Mouse (Mus musculus): ENCODE data around the gene Riox1. TPM values are rescaled to one million over a fixed set of nuclear protein-coding genes. Genes with fewer than 3 reads are reported as not detected.
A peak's percentile ranks its signal among the peaks of the same experiment; 100 is the strongest.
"Not testable (repeated sequence)": the region's sequence is repeated elsewhere in the genome, so short reads cannot be mapped to it uniquely, and the experiment has no call there.

Gene Riox1
- polyA plus RNA-seq, 1 experiment from 2014 or later: 9.3 TPM

DNA sequence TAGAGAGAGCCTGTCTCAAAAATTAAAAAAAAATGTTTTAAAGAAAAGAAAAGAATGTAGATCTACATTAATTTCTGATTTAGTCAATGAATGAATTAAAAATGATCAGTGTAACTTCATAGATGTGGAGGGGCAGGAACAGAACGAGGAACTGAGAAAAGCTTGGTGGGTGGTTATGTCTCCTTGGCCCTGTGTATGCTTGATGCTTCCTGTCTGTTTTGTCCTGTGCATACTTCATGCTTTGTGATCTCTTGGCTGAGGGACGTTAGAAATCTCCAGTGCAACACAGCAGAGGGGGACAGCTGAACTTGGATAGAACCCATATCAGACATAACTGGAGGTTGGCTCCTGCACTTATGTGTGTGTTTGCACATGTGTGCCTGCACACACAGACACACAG is 46.8 kb downstream of the Riox1 start:
- Histone ChIP-seq H3K9me3 (ENCODE audit: control insufficient read depth, low read length) (no peaks in the 10 kb centered on the region), H3K36me3 (ENCODE audit: control insufficient read depth, insufficient read depth) (no peaks in the 10 kb centered on the region), H3K4me2 (ENCODE audit: low read length) (no peak overlapping the region), H3K27me3 (replicated peaks; ENCODE audit: control insufficient read depth, insufficient read depth, low read length) (no peaks in the 10 kb centered on the region), H3K27ac (ENCODE audit: low read length) (no peak overlapping the region), H3K4me1 (replicated peaks; ENCODE audit: control insufficient read depth, insufficient read depth, low read length) (0 out of 2 replicates have a peak, but pooled peaks cover 3% of the 10 kb centered on the region), H3K9ac (replicated peaks; ENCODE audit: low read depth, low read length) (no peak overlapping the region), H3K4me3 (replicated peaks; ENCODE audit: low read length) (no peak overlapping the region)
- ATAC-seq: no peak
- WGBS: 62% methylated on average over 2 of the region's 2 CpGs

DNA sequence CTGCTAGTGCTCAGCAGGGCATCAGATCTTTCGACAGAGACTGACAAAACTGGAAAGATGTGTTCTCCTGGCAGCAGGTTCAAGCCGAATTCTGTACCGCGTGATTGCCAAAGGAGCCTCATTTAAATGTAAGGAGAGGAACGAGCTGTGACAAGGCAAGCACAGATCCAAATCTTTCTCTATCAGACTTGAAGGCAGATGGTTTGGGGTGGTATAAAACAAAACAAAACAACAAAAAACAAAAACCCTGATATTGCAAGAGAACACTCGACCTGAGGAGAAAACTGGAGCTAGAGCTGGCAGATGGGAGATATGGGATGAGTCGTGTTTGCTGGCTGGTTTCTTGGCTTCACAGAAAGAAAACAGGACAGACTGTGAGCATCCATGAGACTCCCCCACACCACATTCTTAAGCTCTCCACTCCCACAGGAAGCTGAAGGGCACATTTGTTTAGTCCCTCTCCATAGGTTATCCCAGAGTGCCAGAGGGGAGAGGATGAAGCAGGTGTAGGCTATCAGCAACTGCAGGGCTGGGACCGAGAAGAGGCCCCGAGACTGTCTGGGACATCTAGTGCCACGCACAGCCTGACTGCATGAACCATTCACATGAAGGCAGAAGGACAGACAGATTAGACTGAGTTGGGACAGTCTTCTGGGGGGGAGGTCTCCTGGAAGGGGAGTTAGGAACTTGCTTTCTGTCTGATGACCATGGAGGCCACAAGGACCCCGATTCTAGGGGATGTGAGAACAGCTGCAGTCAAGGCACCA is 48.1 kb downstream of the Riox1 start:
- ATAC-seq: peak; percentile 86
- H3K4me3 ChIP-seq (replicated peaks; ENCODE audit: low read length): no peak overlapping the region
- H3K9ac ChIP-seq (replicated peaks; ENCODE audit: low read depth, low read length): no peak overlapping the region
- no peak overlapping the region for H3K4me2 ChIP-seq (ENCODE audit: low read length)
- H3K27ac ChIP-seq (ENCODE audit: low read length): peak overlapping the region; percentile 82
- no peaks in the 10 kb centered on the region for H3K27me3 ChIP-seq (replicated peaks; ENCODE audit: control insufficient read depth, insufficient read depth, low read length)
- 0 out of 2 replicates have a peak, but pooled peaks cover 3% of the 10 kb centered on the region for H3K4me1 ChIP-seq (replicated peaks; ENCODE audit: control insufficient read depth, insufficient read depth, low read length)
- H3K36me3 ChIP-seq (ENCODE audit: control insufficient read depth, insufficient read depth): no peaks in the 10 kb centered on the region
- 51% methylated on average over 11 of the region's 11 CpGs for WGBS
- H3K9me3 ChIP-seq (ENCODE audit: control insufficient read depth, low read length): no peaks in the 10 kb centered on the region; the same call in 1 of the 2 replicates

DNA sequence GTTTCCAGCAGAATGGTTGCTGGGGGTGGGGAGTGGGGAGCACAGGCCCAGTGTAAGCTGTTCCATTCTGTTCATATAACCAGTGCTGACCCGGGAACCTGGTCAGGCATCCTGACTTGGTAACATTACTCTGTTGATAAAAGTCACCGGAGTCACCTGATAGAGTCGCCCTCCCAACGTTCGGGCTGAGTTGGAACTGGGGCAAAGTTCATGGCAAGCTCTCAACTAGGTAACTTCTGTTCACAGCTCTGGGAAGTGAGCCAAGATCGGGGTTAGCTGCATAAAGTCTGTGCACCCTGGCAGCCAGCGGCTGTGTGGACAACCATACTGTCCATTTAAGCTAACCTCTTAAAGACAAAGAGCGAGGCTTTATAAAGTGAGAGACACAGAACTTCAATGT is 48.8 kb downstream of the Riox1 start:
- H3K27me3 ChIP-seq (replicated peaks; ENCODE audit: control insufficient read depth, insufficient read depth, low read length); H3K9ac ChIP-seq (replicated peaks; ENCODE audit: low read depth, low read length); H3K27ac ChIP-seq (ENCODE audit: low read length); H3K4me3 ChIP-seq (replicated peaks; ENCODE audit: low read length); H3K4me1 ChIP-seq (replicated peaks; ENCODE audit: control insufficient read depth, insufficient read depth, low read length); H3K9me3 ChIP-seq (ENCODE audit: control insufficient read depth, low read length); ATAC-seq; H3K36me3 ChIP-seq (ENCODE audit: control insufficient read depth, insufficient read depth); H3K4me2 ChIP-seq (ENCODE audit: low read length): not testable (repeated sequence)
- WGBS: 71% methylated on average over 8 of the region's 8 CpGs

DNA sequence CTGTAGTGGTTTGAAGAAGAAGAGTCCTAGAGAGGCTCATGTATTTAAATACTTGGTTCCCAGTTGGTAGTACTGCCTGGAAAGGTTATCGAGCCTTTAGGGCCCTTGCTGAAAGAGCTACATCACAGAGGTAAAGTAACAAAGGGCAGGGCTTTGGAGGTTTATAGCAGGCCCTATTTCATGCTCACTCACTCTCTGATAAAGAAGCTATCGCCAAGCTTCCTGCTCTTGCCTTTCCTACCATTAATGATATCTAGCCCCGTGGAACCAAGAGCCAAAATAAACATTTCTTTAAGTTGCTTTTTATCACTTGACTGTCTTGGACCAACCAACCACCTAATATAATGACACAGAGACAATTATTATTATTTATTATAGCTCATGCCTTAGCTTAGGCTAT is 50.0 kb downstream of the Riox1 start:
- Histone ChIP-seq H3K4me2 (ENCODE audit: low read length) (no peak overlapping the region), H3K9me3 (ENCODE audit: control insufficient read depth, low read length) (no peaks in the 10 kb centered on the region; the same call in 1 of the 2 replicates), H3K4me3 (replicated peaks; ENCODE audit: low read length) (no peak overlapping the region), H3K4me1 (replicated peaks; ENCODE audit: control insufficient read depth, insufficient read depth, low read length) (0 out of 2 replicates have a peak, but pooled peaks cover 3% of the 10 kb centered on the region), H3K27me3 (replicated peaks; ENCODE audit: control insufficient read depth, insufficient read depth, low read length) (no peaks in the 10 kb centered on the region), H3K9ac (replicated peaks; ENCODE audit: low read depth, low read length) (no peak overlapping the region), H3K27ac (ENCODE audit: low read length) (no peak overlapping the region), H3K36me3 (ENCODE audit: control insufficient read depth, insufficient read depth) (no peaks in the 10 kb centered on the region)
- WGBS: 92% methylated on average over 3 of the region's 3 CpGs
- no peak for ATAC-seq

Other genes starting within 250 kb of the Riox1 start
- 0.16 and 0.30 TPM in 2 replicates for gene Papln, start 187.0 kb upstream of the Riox1 start, polyA plus RNA-seq (2015; fragmentation: Nextera tagmentation; extraction: Ambion mirVana)
- 16.3 and 19.2 TPM in 2 replicates for gene Numb, start 28.7 kb upstream of the Riox1 start, polyA plus RNA-seq (2015; fragmentation: Nextera tagmentation; extraction: Ambion mirVana)
- not detected in 2 replicates for gene Heatr4, start 34.2 kb downstream of the Riox1 start, polyA plus RNA-seq (2015; fragmentation: Nextera tagmentation; extraction: Ambion mirVana)
- 9.4 and 11.3 TPM in 2 replicates for gene Acot2, start 37.3 kb downstream of the Riox1 start, polyA plus RNA-seq (2015; fragmentation: Nextera tagmentation; extraction: Ambion mirVana)
- gene Acot1, start 58.9 kb downstream of the Riox1 start, polyA plus RNA-seq (2015; fragmentation: Nextera tagmentation; extraction: Ambion mirVana): 72.1 and 101 TPM in 2 replicates
- gene Acot4, start 87.8 kb downstream of the Riox1 start, polyA plus RNA-seq (2015; fragmentation: Nextera tagmentation; extraction: Ambion mirVana): 0.21 and 0.35 TPM in 2 replicates
- gene Gm49366, start 88.3 kb downstream of the Riox1 start, polyA plus RNA-seq (2015; fragmentation: Nextera tagmentation; extraction: Ambion mirVana): not detected in 2 replicates
- 0.87 and 1.1 TPM in 2 replicates for gene Acot3, start 101.5 kb downstream of the Riox1 start, polyA plus RNA-seq (2015; fragmentation: Nextera tagmentation; extraction: Ambion mirVana)
- gene Acot5, start 118.7 kb downstream of the Riox1 start, polyA plus RNA-seq (2015; fragmentation: Nextera tagmentation; extraction: Ambion mirVana): 0.16 TPM in 1 of 2 replicates, not detected in the other
- 1.4 and 1.6 TPM in 2 replicates for gene Acot6, start 150.0 kb downstream of the Riox1 start, polyA plus RNA-seq (2015; fragmentation: Nextera tagmentation; extraction: Ambion mirVana)
- 10.4 and 12.8 TPM in 2 replicates for gene Dnal1, start 163.8 kb downstream of the Riox1 start, polyA plus RNA-seq (2015; fragmentation: Nextera tagmentation; extraction: Ambion mirVana)
- 5.3 and 7.2 TPM in 2 replicates for gene Pnma1, start 197.9 kb downstream of the Riox1 start, polyA plus RNA-seq (2015; fragmentation: Nextera tagmentation; extraction: Ambion mirVana)